Comparison of ENCODE assay signal across 21 mouse cellular contexts in genomic region chr13:24628192-24628591, GRCm38 (mm10). TPM values are rescaled to one million over a fixed set of nuclear protein-coding genes. Genes with fewer than 3 reads are reported as not detected.
A peak's percentile ranks its signal among the peaks of the same experiment; 100 is the strongest.
DNase-seq lines count a peak whose midpoint lies in the region; ATAC-seq and TF ChIP-seq lines count a peak whose summit lies in the region.
"Had no signal": no experiment of that assay in that cellular context is flagged by ENCODE, and none has a peak within 500 bp of the region (broad histone marks: within the 10 kb centered on the region; RNA-seq: fewer than 3 reads in every experiment).

No protein-coding gene starts in this region.

- peaks cover 42% of the 10 kb centered on the region for H3K4me1 ChIP-seq in heart, embryonic 15.5 days (replicated peaks)
- peaks cover 12% of the 10 kb centered on the region; the same call in 1 of the 2 replicates for H3K4me1 ChIP-seq in neural tube, embryonic 14.5 days (ENCODE audit: control insufficient read depth, insufficient read depth, low read length)
- peaks cover 30% of the 10 kb centered on the region for H3K4me1 ChIP-seq in neural tube, embryonic 15.5 days
- H3K4me1 ChIP-seq in hindbrain, embryonic 13.5 days (replicated peaks): peaks cover 31% of the 10 kb centered on the region
- H3K4me1 ChIP-seq in midbrain, embryonic 16.5 days (ENCODE audit: control insufficient read depth, insufficient read depth, low read length): peaks cover 29% of the 10 kb centered on the region
- H3K4me1 ChIP-seq in lung, postnatal 0 days (ENCODE audit: insufficient read depth, low read depth, low read length): no peaks in the 10 kb centered on the region
- H3K4me1 ChIP-seq: limb, embryonic 12.5 days had no signal

- no peak overlapping the region for H3K4me3 ChIP-seq in heart, embryonic 15.5 days
- H3K4me3 ChIP-seq in neural tube, embryonic 14.5 days (ENCODE audit: low read depth, low read length): no peak overlapping the region
- H3K4me3 ChIP-seq in neural tube, embryonic 15.5 days (replicated peaks): no peak overlapping the region
- H3K4me3 ChIP-seq in hindbrain, embryonic 13.5 days: no peak overlapping the region
- H3K4me3 ChIP-seq in midbrain, embryonic 16.5 days (ENCODE audit: low read depth, low read length): no peak overlapping the region
- no peak overlapping the region for H3K4me3 ChIP-seq in lung, postnatal 0 days (ENCODE audit: low read depth, low read length)
- H3K4me3 ChIP-seq: embryonic facial prominence, embryonic 12.5 days; erythroblast, embryonic 14.5 days; limb, embryonic 12.5 days; liver, embryonic 12.5 days had no signal

- no peaks in the 10 kb centered on the region for H3K9me3 ChIP-seq in heart, embryonic 15.5 days (replicated peaks)
- H3K9me3 ChIP-seq in neural tube, embryonic 14.5 days (ENCODE audit: control insufficient read depth, low read length): no peaks in the 10 kb centered on the region
- no peaks in the 10 kb centered on the region for H3K9me3 ChIP-seq in neural tube, embryonic 15.5 days (replicated peaks)
- H3K9me3 ChIP-seq in hindbrain, embryonic 13.5 days: no peaks in the 10 kb centered on the region
- H3K9me3 ChIP-seq in midbrain, embryonic 16.5 days (replicated peaks; ENCODE audit: control insufficient read depth, low read length, poor library complexity, severe bottlenecking): no peaks in the 10 kb centered on the region
- no peaks in the 10 kb centered on the region for H3K9me3 ChIP-seq in lung, postnatal 0 days (ENCODE audit: low read length)
- H3K9me3 ChIP-seq: embryonic facial prominence, embryonic 12.5 days; limb, embryonic 12.5 days; liver, embryonic 12.5 days had no signal

- no peak for TF ChIP-seq EP300 in lung, postnatal 0 days (IDR thresholded peaks at IDR 0.05)

- H3K27ac ChIP-seq in heart, embryonic 15.5 days: peak overlapping the region; percentile 83; the same call in 1 of the 2 replicates
- peak overlapping the region; percentile 48; the same call in 1 of the 2 replicates for H3K27ac ChIP-seq in neural tube, embryonic 14.5 days (ENCODE audit: low read depth, low read length)
- H3K27ac ChIP-seq in neural tube, embryonic 15.5 days (replicated peaks): no peak overlapping the region
- peak overlapping the region; percentile 89 for H3K27ac ChIP-seq in hindbrain, embryonic 13.5 days
- peak overlapping the region; percentile 86 for H3K27ac ChIP-seq in midbrain, embryonic 16.5 days (ENCODE audit: low read length)
- no peak overlapping the region for H3K27ac ChIP-seq in lung, postnatal 0 days (ENCODE audit: low read length)
- H3K27ac ChIP-seq: embryonic facial prominence, embryonic 12.5 days; kidney, postnatal 0 days; limb, embryonic 12.5 days; liver, embryonic 12.5 days had no signal

- TF ChIP-seq CTCF in lung, postnatal 0 days (IDR thresholded peaks at IDR 0.05): no peak

- DNase-seq in heart, postnatal 14 days: no peak
- DNase-seq in lung, postnatal 0 days (ENCODE audit: low spot score): no peak
- no peak for DNase-seq in retina, embryonic 14.5 days (ENCODE audit: low spot score)
- DNase-seq: adrenal gland, adult 8-10 months; cerebellum, adult 9-10 months; gastrocnemius, postnatal 14 days; kidney, adult 11 months; lung, adult 2 months; lung, postnatal 36 days; thymus, postnatal 14 days had no signal

- H3K4me2 ChIP-seq in heart, embryonic 15.5 days: no peak overlapping the region
- no peak overlapping the region for H3K4me2 ChIP-seq in neural tube, embryonic 14.5 days (ENCODE audit: low read depth, low read length)
- no peak overlapping the region for H3K4me2 ChIP-seq in neural tube, embryonic 15.5 days
- H3K4me2 ChIP-seq in hindbrain, embryonic 13.5 days: no peak overlapping the region
- H3K4me2 ChIP-seq in midbrain, embryonic 16.5 days (ENCODE audit: low read length): no peak overlapping the region
- no peak overlapping the region for H3K4me2 ChIP-seq in lung, postnatal 0 days (replicated peaks; ENCODE audit: low read depth, low read length)
- H3K4me2 ChIP-seq: embryonic facial prominence, embryonic 12.5 days; limb, embryonic 12.5 days; liver, embryonic 12.5 days had no signal

- H3K9ac ChIP-seq in heart, embryonic 15.5 days: no peak overlapping the region
- H3K9ac ChIP-seq in neural tube, embryonic 14.5 days (replicated peaks; ENCODE audit: low read depth, low read length): no peak overlapping the region
- no peak overlapping the region for H3K9ac ChIP-seq in neural tube, embryonic 15.5 days (replicated peaks)
- no peak overlapping the region for H3K9ac ChIP-seq in hindbrain, embryonic 13.5 days
- H3K9ac ChIP-seq in midbrain, embryonic 16.5 days (ENCODE audit: low read depth, low read length): no peak overlapping the region
- H3K9ac ChIP-seq in lung, postnatal 0 days (replicated peaks; ENCODE audit: low read depth): no peak overlapping the region
- H3K9ac ChIP-seq: embryonic facial prominence, embryonic 12.5 days; limb, embryonic 12.5 days; liver, embryonic 12.5 days had no signal

- intact Hi-C loops in heart, postnatal 14 days (cut with DNase I): no loop called here

- H3K27me3 ChIP-seq in heart, embryonic 15.5 days: no peaks in the 10 kb centered on the region
- no peaks in the 10 kb centered on the region for H3K27me3 ChIP-seq in neural tube, embryonic 14.5 days (ENCODE audit: control insufficient read depth, insufficient read depth, low read length)
- H3K27me3 ChIP-seq in neural tube, embryonic 15.5 days (replicated peaks): no peaks in the 10 kb centered on the region
- no peaks in the 10 kb centered on the region for H3K27me3 ChIP-seq in hindbrain, embryonic 13.5 days
- H3K27me3 ChIP-seq in midbrain, embryonic 16.5 days (ENCODE audit: control insufficient read depth, insufficient read depth, low read depth, low read length): no peaks in the 10 kb centered on the region
- H3K27me3 ChIP-seq in lung, postnatal 0 days (replicated peaks; ENCODE audit: insufficient read depth, low read length): no peaks in the 10 kb centered on the region
- H3K27me3 ChIP-seq: embryonic facial prominence, embryonic 12.5 days; limb, embryonic 12.5 days; Patski had no signal

- no peaks in the 10 kb centered on the region for H3K36me3 ChIP-seq in heart, embryonic 15.5 days
- no peaks in the 10 kb centered on the region for H3K36me3 ChIP-seq in neural tube, embryonic 14.5 days (ENCODE audit: control insufficient read depth, insufficient read depth, low read length)
- H3K36me3 ChIP-seq in neural tube, embryonic 15.5 days: no peaks in the 10 kb centered on the region
- H3K36me3 ChIP-seq in hindbrain, embryonic 13.5 days: no peaks in the 10 kb centered on the region
- no peaks in the 10 kb centered on the region for H3K36me3 ChIP-seq in midbrain, embryonic 16.5 days (ENCODE audit: control insufficient read depth, insufficient read depth, low read length)
- no peaks in the 10 kb centered on the region for H3K36me3 ChIP-seq in lung, postnatal 0 days (ENCODE audit: insufficient read depth, low read length)
- H3K36me3 ChIP-seq: embryonic facial prominence, embryonic 12.5 days; limb, embryonic 12.5 days; liver, embryonic 12.5 days had no signal

- WGBS in heart, embryonic 15.5 days: 67% methylated on average over 4 of the region's 4 CpGs
- WGBS in neural tube, embryonic 14.5 days: 88% methylated on average over 4 of the region's 4 CpGs
- WGBS in neural tube, embryonic 15.5 days: 88% methylated on average over 4 of the region's 4 CpGs
- WGBS in hindbrain, embryonic 13.5 days: 89% methylated on average over 4 of the region's 4 CpGs
- WGBS in midbrain, embryonic 16.5 days: 90% methylated on average over 4 of the region's 4 CpGs
- WGBS in lung, postnatal 0 days: 69% methylated on average over 4 of the region's 4 CpGs

- ATAC-seq in heart, embryonic 15.5 days (replicated peaks; ENCODE audit: insufficient number of reproducible peaks, insufficient read depth, low FRiP score, low read depth): no peak
- no peak for ATAC-seq in neural tube, embryonic 14.5 days (ENCODE audit: low read depth)
- ATAC-seq in neural tube, embryonic 15.5 days (ENCODE audit: low FRiP score): no peak
- ATAC-seq in hindbrain, embryonic 13.5 days (ENCODE audit: low FRiP score): no peak
- ATAC-seq in midbrain, embryonic 16.5 days: no peak
- ATAC-seq in lung, postnatal 0 days: no peak
- ATAC-seq: liver, embryonic 12.5 days; Patski had no signal

RNA-seq across cellular contexts. Expression of gene Ripor2, which starts 46.2 kb away (rescaled TPM):
- polyA plus RNA-seq in heart, embryonic 15.5 days (2015; fragmentation: Nextera tagmentation; extraction: Ambion mirVana): 14.5 and 16.0 TPM in 2 replicates
- total RNA-seq in heart, postnatal 14 days (2021): 1 to 10 TPM; 8.9 to 9.2 TPM
- 28.1 and 28.6 TPM in 2 replicates for polyA plus RNA-seq in neural tube, embryonic 14.5 days (2014; fragmentation: Nextera tagmentation; extraction: Ambion mirVana)
- 21.3 and 24.0 TPM in 2 replicates for polyA plus RNA-seq in neural tube, embryonic 15.5 days (2015; fragmentation: Nextera tagmentation; extraction: Ambion mirVana)
- 22.2 and 24.1 TPM in 2 replicates for polyA plus RNA-seq in hindbrain, embryonic 13.5 days (2015; fragmentation: Nextera tagmentation; extraction: Ambion mirVana)
- 31.8 and 33.8 TPM in 2 replicates for polyA plus RNA-seq in midbrain, embryonic 16.5 days (2015; fragmentation: Nextera tagmentation; extraction: Ambion mirVana)
- 3.1 and 3.9 TPM in 2 replicates for polyA plus RNA-seq in lung, postnatal 0 days (2015; fragmentation: Nextera tagmentation; extraction: Ambion mirVana)

Comparison
In these comparisons a context has a peak if more than half of its experiments do, and no peak if none do; other contexts are left out.
1. H3K27ac ChIP-seq: peak in heart, embryonic 15.5 days (single experiment), neural tube, embryonic 14.5 days (single experiment), hindbrain, embryonic 13.5 days (single experiment) and midbrain, embryonic 16.5 days (single experiment); none in neural tube, embryonic 15.5 days (single experiment) and lung, postnatal 0 days (single experiment).